Mouse (Mus musculus) spleen, adult 18-20 months (tissue): ENCODE measurements around the gene Cts7.

ENCODE experiments used
- DNase-seq, 2 experiments: peaks; one replicate each; pipeline ENCODE4 v3.0.0; 2022; ENCODE audit warnings: mixed read lengths in 2 of 2

Gene Cts7

GRCm38 (mm10) chr13:61358097-61358496, at the start of gene Cts7:
Cts7 (minus strand) TSS chr13:61358197.
- DNase-seq = no peak
